Mouse (Mus musculus) cerebellum, adult 11-12 months (tissue): Measurements from ENCODE around the gene Rbm47.

Experiments used
- DNase-seq: peaks from one replicate; pipeline ENCODE4 v3.0.0; 2022

The Rbm47 gene

GRCm38 (mm10) chr5:66124931-66125330 lies 48.0 kb downstream of the Rbm47 start:
- DNase-seq: no peak

- DNase-seq: no peak
Measured at GRCm38 (mm10) chr5:66124089-66124400, 48.9 kb downstream of the Rbm47 start.

- no peak for DNase-seq
Measured at GRCm38 (mm10) chr5:66123295-66124088, 49.4 kb downstream of the Rbm47 start.

- no peak for DNase-seq
Measured at GRCm38 (mm10) chr5:66121255-66121654, 51.7 kb downstream of the Rbm47 start.

GRCm38 (mm10) chr5:66114751-66115150 lies 58.2 kb downstream of the Rbm47 start:
- DNase-seq: no peak

- DNase-seq: no peak
Measured at GRCm38 (mm10) chr5:66114208-66114607, 58.7 kb downstream of the Rbm47 start.

- no peak for DNase-seq
Measured at GRCm38 (mm10) chr5:66112059-66112458, 60.9 kb downstream of the Rbm47 start.

GRCm38 (mm10) chr5:66106372-66106771 lies 66.5 kb downstream of the Rbm47 start:
- DNase-seq: no peak

GRCm38 (mm10) chr5:66105946-66106345 lies 67.0 kb downstream of the Rbm47 start:
- no peak for DNase-seq

GRCm38 (mm10) chr5:66105366-66105765 lies 67.6 kb downstream of the Rbm47 start:
- no peak for DNase-seq

GRCm38 (mm10) chr5:66103386-66103785 lies 69.5 kb downstream of the Rbm47 start:
- DNase-seq: no peak

- no peak for DNase-seq
Measured at GRCm38 (mm10) chr5:66102821-66103220, 70.1 kb downstream of the Rbm47 start.

- no peak for DNase-seq
Measured at GRCm38 (mm10) chr5:66101577-66101976, 71.3 kb downstream of the Rbm47 start.

- no peak for DNase-seq
Measured at GRCm38 (mm10) chr5:66100322-66100721, 72.6 kb downstream of the Rbm47 start.

GRCm38 (mm10) chr5:66098094-66098871 lies 74.6 kb downstream of the Rbm47 start:
- no peak for DNase-seq

GRCm38 (mm10) chr5:66096081-66096480 lies 76.8 kb downstream of the Rbm47 start:
- DNase-seq: no peak

GRCm38 (mm10) chr5:66095166-66095565 lies 77.8 kb downstream of the Rbm47 start:
- DNase-seq: no peak

GRCm38 (mm10) chr5:66090037-66090436 lies 82.9 kb downstream of the Rbm47 start:
- DNase-seq: no peak

- DNase-seq: no peak
Measured at GRCm38 (mm10) chr5:66089600-66089999, 83.3 kb downstream of the Rbm47 start.

GRCm38 (mm10) chr5:66088902-66089295 lies 84.0 kb downstream of the Rbm47 start:
- no peak for DNase-seq

GRCm38 (mm10) chr5:66088247-66088901 lies 84.5 kb downstream of the Rbm47 start:
- no peak for DNase-seq

- no peak for DNase-seq
Measured at GRCm38 (mm10) chr5:66086952-66087351, 86.0 kb downstream of the Rbm47 start.

GRCm38 (mm10) chr5:66086304-66086703 lies 86.6 kb downstream of the Rbm47 start:
- DNase-seq: no peak

- DNase-seq: no peak
Measured at GRCm38 (mm10) chr5:66085478-66085877, 87.4 kb downstream of the Rbm47 start.
